Mouse (Mus musculus) R1 (cell line): ENCODE data around the gene Mcm3ap.

Experiments
- DNase-seq: peaks from one replicate; pipeline ENCODE4 v3.0.0-alpha.2; 2018; ENCODE audit warnings: low read depth, low spot score

Mcm3ap gene

DNA sequence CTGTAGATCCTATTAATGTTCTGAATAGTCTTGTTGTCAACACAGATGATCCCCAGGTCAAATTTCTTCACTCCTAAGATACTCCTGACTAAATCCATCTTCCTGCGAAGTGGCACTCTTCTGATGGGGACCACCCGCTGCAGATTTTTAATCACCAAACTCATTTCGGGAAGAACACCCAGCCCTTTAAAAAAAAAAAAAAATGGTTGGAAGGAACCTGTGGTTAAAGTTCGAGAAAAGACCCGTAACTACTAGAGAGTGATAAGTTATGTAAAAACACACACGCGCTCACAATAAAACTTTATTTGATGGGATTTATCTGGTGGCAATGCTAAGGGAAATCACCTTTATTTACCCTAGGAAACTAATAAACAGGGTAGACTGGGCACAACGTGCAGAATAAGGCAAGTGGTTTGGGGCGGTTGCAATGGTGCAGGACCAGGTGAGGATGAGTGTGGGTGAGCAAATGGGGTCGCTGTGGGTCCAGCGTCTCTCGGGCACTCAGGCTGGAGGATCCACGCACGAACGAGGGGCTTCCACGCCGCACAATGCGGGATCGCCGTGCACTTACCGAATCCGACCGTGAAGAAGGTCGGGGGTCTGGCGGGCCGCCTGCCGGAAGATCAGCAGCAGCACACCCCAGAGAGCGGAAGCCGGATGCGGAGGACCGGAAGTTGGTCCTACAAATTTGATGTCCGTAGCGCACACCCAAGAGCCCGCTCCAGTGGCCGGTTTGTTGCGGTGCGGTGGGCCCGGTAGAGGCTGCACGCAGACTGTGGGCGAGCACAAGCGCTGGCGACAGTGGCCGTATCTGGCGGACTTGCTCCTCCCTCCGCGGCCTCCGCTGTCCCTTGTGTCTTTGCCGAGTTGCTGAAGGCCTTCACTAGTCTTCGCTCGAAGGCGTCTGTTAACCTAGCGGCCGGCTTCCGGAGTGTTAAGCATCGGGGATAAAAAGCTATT lies at the start of gene Mcm3ap, which contains the start of gene Ybey:
Gene Mcm3ap (plus strand): TSS at position 725 of the 960 bp plus-strand sequence.
Gene Ybey (minus strand): TSS at position 912 of the 960 bp plus-strand sequence.
- peak; percentile 95 for DNase-seq

DNA sequence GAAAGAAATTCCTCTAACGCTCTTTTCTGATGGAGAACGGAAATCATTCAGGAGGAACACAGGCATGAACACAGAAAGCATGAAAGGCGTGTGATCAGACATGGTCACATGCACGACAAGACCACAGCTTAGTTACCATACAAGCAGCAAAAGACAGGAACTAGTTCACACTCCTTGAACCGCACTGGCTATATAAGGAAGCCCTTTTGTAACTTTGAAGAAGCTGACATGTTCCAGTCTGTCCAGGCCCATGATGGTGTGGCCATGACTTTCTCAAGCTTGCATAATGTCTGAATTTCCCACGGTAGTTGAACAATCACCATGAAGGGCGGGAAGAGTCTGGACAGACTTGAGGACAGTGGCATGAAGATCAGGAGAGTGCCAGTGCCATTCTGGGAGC lies 43.1 kb upstream of the Mcm3ap start:
- DNase-seq, result no peak

DNA sequence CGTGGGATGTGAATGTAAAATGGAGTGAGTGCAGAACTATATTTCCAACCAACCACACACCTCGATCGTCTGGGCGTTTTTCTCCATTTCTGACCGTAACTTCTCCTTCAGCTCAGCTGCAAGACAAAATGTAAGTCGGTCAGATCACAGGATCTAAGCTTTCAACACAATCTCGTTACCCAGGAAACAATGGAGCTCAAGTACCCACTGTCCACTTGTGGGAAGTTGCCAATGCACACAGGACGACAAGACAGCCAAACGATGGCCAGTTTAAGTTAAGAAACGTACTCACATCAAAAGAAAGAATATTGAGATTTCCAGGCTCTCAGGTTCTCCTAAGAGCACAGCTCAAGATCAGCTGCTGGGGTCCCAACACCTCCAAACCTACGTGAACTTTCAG lies 34.8 kb upstream of the Mcm3ap start:
- DNase-seq, result no peak

DNA sequence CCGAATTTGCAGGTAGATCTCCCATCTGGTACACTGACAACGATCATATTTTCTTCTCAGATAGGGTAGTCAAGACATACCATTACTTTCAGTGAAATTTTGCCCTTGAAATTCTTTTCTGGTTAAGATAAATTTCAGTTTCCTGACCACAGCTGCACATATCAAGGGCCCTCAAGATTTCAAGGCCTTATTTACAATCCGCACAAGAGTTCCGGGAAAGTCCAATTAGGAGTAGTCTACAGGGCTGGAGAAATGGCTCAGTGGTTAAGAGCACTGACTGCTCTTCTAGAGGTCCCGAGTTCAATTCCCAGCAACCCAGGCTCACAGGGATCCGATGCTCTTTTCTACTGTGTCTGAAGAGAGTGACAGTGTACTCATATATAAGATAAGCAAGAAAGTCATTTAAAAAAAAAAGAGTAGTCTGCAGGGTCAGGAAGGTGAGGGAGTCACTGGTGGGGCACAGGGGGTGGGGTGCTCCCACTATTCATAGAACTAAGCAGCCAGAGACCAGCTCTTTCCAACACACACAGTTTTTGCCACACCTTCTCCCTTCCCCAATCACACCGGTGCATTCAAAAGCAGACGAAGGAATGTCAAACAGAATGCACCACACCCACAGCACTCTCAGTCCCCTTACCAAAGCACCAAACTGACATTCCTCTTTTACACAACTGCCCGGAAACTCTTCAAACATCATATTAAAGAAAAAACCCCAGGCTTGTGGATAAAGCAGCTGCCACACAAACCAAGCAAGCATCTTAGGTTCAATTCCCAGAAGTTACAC lies 29.4 kb upstream of the Mcm3ap start:
- peak; percentile 96 for DNase-seq

DNA sequence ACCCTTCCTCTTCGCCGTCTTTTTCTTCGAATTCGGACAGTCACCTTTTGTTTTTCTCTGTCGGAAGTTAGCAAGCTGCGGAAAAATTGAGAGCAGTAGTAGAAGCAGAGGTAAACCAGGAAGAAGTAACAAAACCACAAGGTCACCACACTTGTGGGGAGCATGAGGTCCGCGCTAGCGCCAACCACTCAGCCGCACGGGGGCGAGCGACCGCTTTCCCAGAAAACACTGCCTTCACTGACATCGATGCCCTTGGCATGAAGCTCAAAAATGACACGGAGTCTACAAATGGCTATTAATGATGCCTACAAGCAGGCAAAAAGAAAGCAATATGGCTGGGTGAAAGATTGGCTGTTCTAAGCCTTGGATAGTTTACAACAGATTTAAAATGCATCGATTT lies 28.4 kb upstream of the Mcm3ap start, which contains the start of gene AC141477.1:
Gene AC141477.1 (minus strand): TSS at position 164 of the 400 bp plus-strand sequence.
- peak; percentile 44 for DNase-seq

DNA sequence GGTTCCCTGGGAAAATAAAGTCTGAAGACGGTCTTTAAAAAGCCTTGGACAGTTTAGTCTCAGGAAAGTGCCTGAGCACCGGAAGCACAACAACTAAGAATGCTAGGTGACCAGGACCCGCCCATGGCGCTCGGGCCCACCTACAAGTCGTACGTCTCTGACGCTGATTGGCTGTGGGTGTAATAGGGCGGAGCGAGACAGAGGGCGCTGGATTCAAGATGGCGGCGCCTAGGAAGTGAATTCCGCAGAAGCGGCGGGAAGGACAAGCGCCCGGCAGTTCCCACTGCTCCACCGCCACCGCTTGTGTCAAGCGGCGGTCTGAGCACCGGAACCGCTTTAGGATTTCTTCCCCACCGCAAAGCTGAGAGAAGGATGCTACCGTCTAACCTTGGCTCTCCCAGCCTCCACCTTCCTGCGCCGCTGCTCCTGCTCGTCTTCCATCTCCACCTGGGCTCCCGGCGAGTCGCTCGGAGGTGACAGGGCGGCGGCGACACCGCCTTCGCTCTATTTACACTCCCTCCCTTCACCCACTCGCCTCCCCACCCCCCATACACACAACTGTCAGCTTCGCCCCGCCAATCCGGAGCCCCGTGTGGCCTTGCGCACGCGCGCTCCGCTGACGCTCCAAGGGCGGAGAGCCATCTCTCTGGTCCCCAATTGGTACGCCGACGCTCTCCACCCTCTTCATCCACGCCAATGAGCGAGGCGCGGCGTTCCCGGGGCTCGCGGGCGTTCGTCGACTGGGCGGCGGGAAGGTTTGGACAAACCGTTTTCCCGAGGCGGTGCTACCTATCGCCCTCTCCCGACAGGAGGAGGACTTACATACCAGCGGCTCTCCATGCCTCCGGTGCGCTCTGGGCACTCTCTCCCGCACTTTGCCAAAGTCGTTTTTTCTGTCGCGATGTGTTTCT lies 26.3 kb upstream of the Mcm3ap start, which contains the start of gene Pcnt:
Gene Pcnt (minus strand): TSS at position 609 of the 911 bp plus-strand sequence.
- DNase-seq, result peak; percentile 99

DNA sequence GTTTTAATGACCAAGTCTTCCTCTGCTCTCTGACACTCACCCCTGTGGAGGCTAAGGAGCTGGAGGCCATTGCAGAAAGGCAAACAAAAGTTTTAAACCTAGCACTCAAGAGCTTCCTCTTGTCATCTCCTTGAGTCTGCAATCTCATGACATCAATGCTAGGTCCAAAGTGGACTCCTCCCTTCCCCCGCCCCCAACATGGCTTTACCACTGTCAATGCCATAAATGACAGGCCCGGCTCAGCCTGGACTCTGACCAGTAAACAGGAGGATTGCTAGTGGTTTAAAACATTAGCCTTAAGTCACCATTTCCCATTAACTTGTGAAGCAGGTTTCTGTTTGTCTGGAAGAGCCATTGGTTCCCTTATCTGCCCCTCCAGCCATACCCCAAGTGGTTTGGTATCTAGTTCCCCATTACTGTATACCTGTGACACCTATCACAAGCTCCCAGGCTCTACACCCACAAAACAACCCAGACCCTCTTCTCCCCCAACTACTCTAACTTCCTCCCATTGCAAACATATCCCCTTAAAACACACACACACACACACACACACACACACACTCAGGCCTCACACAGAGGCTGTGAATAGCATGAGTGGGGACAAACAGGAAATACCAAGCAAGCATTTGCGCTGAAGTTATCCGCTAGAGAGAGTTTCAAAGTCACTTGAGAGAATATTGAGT lies 22.6 kb upstream of the Mcm3ap start:
- DNase-seq, result no peak

DNA sequence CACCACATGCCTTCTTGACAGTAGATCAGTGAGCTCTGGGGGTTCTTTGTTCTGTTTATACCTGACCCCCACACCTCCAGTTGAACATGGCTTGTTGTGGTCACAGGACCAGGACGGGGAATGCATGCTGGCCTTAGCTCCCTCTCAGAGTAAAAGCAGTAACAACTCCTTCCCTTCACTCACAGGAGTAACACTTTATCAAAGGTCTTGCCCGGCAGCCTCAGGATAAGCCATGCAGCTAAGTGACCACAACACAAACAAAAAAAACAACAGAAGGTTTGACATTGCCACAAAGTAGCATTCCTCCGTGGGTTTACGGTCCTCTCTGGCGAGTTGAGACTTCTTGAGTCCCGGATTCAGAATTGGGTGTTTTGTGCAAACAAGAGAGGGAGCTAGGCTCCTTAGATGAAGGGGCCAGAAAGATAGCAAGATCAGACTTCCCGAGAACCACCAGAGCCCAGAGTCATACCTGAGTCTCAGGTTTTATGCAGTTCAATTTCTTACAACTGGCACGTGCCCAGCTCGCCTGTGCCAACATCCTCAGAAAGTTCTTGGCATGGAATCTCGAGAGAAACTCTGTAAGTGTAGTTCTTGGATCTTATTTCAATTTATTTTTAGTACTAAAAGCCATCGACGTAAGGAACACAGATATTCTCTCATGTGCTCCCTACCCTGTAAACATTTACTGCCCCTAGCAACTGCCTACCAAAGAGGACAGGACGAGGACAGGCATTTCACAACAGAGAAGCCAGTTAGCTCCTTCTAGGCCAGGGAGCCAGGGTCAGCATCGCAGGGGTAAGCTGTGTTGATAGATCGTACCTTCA lies 21.1 kb upstream of the Mcm3ap start:
- DNase-seq, result no peak

DNA sequence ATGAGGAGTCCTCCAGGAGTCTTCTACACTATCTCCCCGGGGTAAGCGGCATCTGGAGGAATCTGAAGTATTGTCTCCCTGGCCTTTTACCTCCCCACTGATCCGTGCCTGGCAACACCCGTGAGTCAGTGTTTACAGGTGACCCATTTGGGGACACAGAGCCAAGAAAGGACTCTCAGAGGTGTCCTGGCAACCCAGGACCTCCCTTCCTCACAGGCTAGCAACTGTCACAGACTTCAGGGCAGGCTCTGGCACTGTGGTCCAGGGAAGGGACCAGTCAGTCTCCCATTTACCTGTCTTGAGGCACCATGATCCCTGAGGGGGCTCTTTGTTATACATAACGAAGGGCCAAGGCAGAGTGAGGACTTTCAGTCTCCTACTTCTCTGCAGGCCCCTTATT lies 19.9 kb upstream of the Mcm3ap start, which contains the start of gene 2610028H24Rik:
Gene 2610028H24Rik (plus strand): TSS at position 231 of the 400 bp plus-strand sequence.
- no peak for DNase-seq

DNA sequence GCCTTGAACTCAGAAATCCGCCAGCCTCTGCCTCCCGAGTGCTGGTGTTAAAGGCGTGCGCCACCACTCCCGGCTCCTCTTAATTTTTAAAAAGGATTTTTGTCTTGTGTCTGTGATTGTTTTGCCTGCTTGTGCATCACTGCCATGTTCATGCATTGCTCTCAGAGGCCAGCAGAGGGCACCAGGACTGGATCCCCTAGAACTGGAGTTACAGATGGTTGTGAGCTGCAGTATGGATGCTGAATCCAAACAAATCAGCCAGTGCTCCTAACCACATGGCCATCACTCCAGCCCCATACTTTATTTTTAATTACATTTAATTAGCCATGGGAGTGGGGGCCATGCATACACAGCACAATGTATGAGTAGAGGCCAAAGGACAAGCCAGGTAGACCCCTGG lies 13.4 kb upstream of the Mcm3ap start:
- DNase-seq, result peak; percentile 77

DNA sequence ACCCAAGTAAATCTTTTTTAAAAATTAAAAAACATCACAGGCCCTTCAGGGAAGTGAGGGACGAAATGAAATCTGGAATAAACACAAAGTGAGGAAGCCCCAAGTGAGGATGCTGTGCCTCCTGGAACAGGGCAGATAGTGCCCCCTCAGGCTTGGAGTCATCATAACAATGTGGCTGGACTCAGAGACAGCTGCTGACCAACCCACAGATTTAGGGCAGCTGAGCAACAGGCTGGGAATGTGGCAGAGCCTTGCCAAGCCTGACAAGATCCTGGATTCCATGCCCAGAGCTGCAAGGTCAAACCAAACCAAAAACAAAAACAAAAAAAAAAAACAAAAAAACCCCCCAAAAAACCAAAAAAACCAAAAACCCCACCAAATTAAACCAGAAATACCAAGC lies 7.5 kb upstream of the Mcm3ap start:
- no peak for DNase-seq

DNA sequence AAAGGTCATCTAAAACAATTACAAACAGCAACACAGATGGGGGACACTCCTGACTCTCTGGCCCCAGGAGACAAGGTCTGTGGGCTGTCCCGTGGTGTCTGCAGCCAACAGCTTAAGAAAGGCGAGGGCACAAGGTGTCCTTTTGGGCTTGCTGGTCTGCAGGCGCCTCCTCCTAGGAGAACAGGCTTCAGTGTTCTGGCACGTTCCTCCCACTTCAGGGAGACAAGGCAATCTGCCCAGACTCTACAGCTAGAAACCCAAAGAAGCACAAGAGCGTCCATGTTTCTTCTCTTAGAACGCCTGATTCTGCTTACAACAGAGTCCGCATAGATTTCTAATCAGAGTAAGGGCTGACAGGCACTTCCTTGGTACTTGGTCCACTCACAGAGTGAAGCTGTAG lies 6.4 kb upstream of the Mcm3ap start:
- no peak for DNase-seq

DNA sequence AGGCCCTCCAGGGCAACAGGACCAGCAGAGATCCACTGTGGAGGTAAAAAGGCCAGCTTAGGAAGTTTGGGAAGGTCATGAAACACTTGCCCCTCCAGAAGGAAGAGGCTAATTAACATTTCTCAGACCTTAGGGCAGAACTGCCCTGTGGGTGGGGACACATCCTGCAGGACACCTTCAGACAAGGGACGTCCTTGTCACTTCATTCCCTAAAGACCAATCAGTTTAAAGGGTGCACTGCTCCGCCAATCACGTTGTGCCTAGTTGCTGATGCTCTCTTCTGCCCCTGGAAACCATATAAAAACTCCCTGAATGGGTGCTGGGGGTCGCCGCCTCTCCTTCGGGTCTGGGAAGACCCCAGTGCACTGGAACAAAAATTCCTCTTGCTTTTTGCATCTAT lies 6.0 kb upstream of the Mcm3ap start:
- peak; percentile 63 for DNase-seq

DNA sequence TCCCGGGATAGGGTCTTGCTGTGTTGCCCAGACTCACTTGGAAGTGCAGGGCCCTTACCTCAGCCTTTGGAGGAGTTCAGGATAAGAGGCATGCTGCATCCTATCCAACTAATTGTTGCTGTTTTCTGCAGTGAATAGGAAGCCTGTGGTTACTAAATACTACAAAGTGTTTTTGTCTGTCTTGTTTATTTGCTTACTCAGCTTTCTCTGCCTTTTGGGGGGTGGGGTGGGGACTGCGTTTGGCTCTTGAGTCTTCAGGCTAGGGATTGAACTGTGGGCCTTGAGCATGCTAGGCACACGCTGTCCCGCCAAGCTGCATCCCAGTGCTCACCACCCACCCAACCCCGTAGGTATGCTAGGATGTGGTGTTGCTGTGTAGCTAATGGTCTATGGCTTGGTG lies 5.0 kb downstream of the Mcm3ap start:
- no peak for DNase-seq

DNA sequence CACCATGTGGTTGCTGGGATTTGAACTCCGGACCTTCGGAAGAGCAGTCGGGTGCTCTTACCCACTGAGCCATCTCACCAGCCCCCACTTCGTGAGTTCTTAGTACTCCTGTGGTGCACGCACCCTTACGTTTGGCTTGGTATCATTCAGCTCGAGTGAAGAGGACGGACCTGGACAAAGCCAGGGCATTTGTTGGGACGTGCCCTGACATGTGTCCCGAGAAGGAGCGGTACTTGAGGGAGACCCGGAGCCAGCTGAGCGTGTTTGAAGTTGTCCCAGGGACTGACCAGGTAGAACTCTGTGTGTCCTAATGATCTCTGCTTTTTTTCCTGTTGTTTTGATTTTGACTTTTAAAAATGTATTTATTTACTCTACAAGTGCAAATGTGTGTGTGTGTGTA lies 12.1 kb downstream of the Mcm3ap start:
- peak; percentile 65 for DNase-seq

DNA sequence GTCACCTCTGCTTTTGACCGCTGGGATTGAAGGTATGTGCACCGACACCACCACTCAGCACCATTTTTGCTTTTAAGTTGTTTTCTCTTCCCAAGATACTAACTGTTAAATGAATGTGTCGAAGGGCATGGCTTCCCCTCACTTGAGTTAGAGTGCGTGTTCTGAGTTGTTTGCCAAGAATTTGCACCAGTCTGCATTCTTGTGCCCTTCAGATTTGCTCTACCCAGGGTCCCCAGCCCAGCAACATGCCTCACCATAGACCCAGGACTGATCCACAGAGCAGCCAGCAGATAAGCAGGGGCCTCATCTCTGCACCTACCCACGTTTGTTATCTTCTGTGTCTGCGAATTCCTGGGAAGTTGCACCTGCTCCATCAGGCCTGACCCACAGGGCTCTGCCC lies 12.8 kb downstream of the Mcm3ap start:
- DNase-seq, result no peak

DNA sequence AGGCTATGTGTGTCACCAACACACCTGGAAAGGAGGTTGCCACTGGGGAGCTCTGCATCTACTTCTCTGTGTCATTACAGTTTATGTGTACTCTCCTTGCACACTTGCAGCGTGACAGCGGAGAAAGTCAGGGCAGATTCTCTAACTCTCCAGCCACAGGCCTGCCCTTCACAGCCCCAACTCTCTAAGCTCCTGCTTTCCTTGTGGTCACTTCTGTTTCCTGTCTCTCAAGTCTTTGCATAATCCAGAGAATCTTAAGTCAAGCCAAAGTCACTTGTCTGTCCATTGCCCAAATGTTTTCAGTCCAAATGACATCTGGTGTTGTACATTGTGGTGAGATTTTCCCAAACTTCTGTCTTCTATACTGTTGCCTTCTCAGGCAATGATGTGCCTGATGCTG lies 17.6 kb downstream of the Mcm3ap start:
- no peak for DNase-seq

DNA sequence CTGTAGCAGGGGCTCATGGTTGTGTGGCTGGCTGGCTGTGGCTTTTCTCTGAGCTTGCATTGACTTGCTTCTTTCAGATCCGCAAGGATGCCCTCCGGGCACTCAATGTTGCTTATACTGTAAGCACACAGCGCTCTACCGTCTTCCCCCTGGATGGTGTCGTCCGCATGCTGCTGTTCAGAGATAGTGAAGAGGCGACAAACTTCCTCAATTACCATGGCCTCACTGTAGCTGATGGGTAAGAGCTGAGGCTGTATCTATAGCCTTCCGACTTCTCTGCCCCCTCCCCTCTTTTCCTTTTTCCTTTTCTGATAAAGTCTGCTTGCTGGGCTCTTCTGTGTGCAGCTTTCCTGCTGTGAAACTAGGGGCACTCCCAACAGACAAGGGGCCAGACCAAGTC lies 19.5 kb downstream of the Mcm3ap start:
- no peak for DNase-seq

DNA sequence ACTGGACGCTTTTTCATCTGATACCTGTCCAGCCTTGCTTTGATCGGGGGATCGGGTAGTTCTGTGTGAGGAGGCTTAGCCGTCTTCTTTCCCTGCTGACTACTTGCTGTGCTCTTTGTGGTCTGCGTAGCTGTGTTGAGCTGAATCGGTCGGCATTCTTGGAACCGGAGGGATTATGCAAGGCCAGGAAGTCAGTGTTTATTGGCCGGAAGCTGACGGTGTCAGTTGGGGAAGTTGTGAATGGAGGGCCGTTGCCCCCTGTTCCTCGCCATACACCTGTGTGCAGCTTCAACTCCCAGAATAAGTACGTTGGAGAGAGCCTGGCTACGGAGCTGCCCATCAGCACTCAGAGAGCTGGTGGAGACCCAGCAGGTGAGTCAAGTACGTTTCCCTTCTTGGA lies 20.5 kb downstream of the Mcm3ap start:
- DNase-seq, result no peak

DNA sequence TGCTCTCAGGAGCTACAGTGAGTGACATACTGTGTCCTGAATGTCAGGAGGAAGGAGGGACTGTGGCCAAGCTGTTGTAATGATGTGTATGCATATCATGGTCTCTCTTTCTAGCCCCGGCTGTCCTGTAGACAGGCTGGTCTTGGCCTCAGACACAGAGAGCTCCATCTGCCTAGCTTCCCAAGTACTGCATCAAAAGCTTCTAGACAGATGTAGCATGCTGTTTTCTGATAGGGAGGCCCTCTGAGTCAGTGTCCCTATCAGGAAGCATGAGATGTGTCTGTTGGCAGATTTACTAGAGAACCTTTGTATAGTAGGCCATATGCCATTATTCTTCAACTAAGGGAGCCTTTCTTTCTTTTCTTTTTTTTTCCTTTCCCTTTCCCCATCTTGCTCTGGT lies 24.8 kb downstream of the Mcm3ap start:
- peak; percentile 33 for DNase-seq
